Mouse (Mus musculus): ENCODE measurements around the gene Sfswap. TPM values are rescaled to one million over a fixed set of nuclear protein-coding genes. Genes with fewer than 3 reads are reported as not detected.
A peak's percentile ranks its signal among the peaks of the same experiment; 100 is the strongest.

Sfswap gene
- polyA plus RNA-seq, 1 experiment = 88.5 TPM

DNA sequence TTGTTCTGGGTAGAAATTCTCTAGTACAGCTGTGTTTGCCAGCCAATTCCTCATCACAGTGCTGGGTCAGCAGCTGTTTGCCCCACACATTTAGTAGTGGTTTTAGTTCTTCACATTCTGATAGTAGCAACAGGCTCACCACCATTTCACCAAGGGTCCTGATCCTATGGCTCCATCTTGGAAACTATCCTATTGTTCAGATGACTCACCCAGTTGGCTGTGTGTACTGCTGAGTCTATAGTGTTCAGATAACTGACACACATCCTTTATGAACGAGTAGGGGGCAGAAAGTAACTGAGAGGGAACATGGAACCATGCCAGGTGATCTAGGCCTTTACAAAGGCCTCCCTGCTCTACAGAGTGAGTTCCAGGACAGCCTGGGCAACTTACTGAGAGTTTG lies 28.6 kb downstream of the Sfswap start:
- DNase-seq (ENCODE audit: low spot score) = no peak

DNA sequence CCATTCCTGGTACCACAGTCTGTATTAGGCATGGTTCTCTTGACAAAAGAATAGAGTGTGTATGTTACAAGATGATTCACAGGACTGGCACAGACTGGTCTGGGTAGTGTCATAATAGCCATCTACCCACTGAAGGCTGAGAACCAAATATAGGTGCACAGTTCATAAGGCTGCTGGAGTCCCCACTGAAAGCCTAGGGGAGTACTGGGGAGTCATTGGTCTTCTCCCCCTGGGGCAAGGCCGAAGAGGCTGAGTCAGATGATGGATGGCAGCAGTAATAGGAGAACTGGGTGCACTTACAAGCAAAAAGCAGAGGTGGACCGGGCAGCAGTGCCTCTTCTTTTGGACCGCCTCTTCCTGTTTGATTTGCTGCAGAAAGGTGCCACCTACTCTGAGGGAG lies 32.7 kb downstream of the Sfswap start:
- no peak for DNase-seq (ENCODE audit: low spot score)

DNA sequence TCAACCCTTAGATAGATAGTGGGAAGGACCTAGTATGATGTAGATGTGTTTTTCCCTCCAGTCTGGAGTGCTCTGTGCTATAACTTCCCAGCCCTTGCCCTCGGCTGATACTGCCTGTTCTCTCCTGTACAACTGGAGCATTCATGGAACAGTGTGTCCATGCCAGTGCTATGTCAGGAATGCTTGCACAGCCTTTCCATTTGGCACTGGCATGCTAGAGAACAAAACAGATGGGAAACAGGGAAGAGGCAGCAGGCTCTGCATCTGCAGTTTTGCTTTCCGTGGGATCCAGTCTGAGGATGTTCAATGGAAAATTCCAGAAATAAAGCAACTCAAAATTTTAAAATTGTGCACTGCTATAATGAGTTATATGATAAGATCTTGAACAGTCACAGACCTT lies 33.5 kb downstream of the Sfswap start:
- no peak for DNase-seq (ENCODE audit: low spot score)

DNA sequence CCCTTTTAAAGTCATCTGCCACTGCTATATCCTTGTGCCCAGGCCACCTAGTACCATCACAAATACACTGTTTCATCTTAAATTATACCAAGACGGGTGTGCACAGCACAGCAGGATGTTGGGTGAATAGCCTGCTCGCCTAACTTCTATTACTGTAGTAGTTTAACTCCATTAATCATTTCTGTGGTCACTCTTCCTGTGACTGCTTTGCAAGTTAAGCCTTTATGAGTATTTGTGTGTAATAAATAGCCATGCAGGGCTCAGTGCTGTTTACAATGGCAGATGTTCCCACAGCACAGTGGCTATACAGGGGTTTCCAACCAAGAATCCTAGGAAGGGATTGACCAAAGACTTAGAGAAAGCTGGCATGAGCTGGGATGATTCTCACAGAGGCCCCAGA lies 34.0 kb downstream of the Sfswap start:
- DNase-seq (ENCODE audit: low spot score) = no peak

DNA sequence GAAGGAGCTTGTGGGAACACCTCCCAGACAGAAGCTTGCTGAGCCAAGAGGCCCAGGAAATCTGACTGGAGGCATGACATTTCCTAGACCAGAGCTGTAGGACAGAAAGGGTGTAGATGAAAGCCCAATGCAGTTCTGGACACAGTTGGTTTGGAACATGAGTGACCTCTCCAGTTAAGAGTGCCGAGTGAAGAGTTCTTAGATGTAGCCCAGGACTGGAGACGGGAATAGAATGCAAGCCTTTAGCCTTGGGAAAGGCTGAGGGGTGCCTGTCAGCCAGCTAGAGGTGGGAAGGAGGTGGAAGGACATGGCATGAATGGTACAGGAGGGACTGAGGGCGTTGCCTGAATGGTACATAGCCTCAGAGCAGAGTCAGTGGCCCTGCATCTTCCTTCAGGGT lies 34.4 kb downstream of the Sfswap start:
- DNase-seq (ENCODE audit: low spot score) = no peak

DNA sequence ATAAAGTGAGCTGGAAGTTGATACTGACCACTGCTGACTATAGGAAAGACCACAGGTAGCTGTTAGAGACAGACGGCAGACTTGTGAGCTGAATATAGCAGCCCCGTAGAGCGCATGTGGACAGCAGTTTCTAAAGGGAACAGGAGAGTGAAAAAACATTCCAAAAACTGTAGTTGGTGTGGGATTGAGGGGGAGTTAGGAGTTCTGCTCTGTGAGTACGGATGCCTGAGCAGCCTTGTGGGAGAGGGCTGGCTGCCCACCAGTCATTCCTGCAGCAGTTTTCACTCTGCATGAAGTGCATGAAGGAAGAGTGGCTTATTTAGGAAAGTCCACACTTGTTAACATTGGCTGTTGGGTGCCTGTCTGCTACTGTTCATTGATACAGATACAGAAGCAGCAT lies 37.8 kb downstream of the Sfswap start:
- no peak for DNase-seq (ENCODE audit: low spot score)

DNA sequence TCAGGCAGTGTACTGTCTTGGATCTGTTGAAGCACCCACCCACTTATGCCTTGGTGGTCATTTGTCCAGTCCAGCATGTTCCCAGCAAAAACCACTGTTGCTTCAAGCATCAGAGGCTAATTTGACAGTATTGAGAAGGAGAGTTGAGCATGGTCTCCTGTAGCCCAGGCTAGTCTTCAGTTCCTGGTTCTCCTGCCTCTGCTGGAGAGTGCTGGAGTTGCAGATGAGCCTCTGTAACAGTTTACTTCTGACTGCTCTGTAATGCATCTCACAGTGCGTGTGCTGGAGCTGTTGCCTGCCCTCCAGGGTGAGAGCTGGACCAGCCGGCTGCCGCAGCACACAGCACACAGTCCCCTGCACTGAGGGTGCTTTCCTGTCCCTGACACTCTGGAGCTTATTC lies 41.2 kb downstream of the Sfswap start:
- DNase-seq (ENCODE audit: low spot score) = no peak

DNA sequence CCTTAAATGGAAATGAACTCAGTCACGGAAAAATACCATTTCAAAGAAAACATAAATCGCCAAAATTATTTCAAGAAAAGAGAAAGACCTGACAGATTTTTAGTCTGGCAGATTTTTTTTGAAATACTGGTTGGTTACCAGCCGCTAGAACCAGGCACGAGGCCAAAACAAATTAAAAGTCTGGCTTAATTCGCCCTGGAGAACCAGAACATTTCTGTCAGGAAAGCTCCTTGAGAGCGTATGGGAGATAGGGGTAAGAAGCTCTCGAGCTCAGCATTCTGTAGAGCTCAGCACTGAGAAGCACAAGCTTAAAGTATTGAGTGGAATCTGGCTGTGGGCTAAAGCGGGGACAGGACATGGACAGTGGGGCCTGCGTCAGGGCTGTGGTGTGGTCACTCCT lies 44.8 kb downstream of the Sfswap start:
- no peak for DNase-seq (ENCODE audit: low spot score)

DNA sequence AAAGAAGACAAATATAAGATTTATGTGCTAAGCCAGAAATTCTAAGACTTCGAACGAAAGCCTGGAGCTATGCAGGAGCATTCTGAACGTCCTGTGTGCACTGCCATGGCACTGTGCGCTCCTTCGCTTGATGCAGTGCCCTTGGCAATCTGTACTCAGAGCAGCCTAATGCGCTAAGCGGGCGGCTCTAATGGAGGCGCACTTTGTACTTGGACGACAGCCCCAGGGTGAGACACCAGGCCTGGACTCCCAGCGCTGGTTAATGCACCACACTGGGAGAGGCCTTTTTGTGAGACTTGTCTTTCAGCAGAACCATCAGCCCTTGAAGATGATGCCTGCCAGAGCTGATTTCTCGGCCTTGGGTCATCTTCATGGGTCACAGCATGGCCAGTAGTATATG lies 48.7 kb downstream of the Sfswap start:
- no peak for DNase-seq (ENCODE audit: low spot score)

DNA sequence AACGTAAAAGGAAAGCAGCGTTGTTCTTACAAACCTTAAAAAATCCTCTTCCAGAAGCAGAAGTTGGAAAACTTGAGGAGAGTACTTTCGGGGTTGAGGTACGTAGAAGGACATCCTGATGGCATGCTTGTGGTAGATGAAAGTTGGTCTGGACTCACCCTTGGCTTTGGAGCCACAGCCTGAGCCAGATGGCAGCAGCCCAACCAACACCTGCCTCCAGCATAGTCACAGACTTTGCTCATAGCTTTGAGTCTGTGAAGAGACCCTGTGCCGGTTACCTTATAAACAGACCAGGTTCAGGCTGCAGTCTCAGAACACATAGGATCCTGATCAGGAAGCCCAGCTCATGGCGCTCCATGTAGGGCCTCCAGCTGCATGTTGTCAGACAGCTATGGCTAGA lies 49.8 kb downstream of the Sfswap start:
- no peak for DNase-seq (ENCODE audit: low spot score)

DNA sequence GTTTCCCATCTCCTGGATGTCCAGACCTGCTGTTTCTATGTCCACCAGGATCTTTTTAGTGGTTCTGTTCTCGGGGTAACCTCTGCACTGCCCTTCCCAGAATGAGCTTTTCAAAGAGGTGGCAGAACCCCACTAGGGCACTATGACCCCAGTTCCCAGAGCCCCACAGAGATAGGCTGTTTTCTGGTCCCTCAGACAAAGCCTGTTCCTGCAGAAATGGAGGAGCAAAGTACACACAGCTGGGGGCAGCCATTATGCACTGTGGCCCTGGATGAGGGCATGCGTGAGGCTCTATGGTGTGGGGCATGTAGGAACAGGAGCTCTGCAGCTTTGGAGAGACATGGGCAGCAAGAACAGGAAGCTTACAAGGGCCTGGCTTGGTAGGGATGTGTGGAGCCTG lies 51.0 kb downstream of the Sfswap start:
- no peak for DNase-seq (ENCODE audit: low spot score)

DNA sequence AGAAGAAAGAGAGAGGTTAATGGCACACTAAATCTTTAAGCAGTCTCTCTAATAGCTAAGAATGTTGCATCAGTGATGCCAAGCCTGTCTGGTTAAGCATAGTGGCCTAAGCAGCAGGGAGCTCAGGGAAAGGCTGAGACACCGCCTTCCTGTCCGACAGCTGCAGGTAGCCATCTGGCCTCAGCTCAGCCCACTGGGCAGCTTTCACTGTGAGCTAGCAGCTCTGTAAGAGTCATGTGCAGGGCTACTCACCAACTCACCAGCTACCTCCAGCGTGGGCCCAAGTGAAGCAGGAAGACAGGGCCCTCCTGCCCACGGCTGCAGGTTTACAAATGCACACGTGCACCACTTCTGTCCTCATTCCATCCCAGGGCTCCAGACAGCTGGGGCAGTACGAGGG lies 52.6 kb downstream of the Sfswap start:
- no peak for DNase-seq (ENCODE audit: low spot score)

DNA sequence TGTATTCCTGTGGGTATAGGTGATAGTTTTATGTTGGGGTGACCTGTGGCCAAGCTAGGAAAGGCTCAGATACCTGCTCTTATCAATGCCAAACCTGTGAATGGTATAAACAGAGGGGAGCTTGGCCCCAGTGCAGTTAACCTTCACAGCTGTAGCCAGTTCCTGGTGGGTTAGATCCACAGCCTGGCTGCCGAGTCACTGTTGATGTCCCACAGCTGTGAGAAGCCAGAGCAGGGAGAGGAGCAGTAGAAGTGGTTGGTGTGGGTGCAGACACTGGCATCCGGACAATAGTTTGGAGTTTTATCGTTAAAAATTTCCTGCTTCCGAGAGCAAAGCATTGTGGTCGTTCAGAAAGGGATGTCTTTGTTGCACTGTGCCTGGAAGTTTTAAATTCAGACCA lies 57.6 kb downstream of the Sfswap start:
- no peak for DNase-seq (ENCODE audit: low spot score)

DNA sequence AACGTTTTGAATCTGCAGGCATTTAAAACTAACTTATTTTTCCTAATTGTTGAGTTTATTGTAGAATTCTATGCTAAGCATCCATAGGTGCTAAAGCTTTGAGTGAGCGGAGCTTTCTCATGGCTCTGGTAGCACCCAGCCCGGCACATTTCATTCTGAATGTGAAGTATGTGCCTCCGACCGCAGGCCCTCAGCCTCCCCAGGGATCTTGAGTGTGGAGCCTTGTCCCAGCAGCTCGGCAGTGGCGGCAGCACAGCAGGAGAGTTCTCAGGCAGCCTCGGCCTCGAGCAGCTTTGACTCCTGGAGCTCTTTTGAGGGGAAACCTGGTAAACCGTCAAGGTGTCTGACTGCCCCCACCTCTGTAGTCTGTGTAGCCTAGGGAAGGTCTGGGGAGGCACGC lies 58.3 kb downstream of the Sfswap start:
- DNase-seq (ENCODE audit: low spot score) = no peak

DNA sequence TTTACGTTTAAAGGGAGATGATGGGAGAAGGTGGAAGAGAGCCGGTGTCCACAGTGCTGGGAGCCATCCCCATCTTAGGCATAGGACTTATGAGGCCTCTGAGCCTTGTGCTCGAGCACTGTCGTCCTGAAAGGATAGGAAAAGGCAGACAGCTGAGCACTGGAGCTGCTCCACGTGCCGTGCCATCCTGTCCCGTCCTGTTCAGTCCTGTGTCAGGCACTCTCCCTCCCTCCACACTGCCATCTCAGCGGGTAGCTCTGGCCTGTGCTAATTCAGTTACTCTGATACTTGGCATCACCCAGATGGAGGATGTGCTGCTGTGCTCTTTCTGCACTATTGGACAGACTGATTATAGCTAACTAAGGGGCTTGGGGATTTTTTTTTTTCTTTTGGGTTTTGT lies 61.3 kb downstream of the Sfswap start:
- no peak for DNase-seq (ENCODE audit: low spot score)

DNA sequence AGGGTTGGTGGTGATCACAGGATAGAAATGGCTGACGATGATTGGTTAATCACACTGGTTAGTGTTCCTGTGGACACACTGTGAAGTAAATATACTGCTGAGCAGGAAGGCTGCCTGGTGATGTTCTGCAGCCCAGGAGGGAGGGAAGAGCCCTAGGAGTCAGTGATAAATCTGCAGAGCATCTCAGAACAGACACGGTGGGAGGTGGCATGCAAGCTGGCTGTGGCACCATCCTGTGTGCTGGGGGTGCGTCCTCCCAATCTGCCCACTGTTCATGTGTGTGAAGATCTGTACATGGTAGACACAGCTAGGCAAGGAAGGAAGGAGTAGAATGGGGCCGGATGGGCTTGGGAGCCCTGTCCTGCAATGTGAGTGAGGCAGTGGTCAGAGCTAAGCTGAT lies 67.6 kb downstream of the Sfswap start:
- DNase-seq (ENCODE audit: low spot score) = no peak

DNA sequence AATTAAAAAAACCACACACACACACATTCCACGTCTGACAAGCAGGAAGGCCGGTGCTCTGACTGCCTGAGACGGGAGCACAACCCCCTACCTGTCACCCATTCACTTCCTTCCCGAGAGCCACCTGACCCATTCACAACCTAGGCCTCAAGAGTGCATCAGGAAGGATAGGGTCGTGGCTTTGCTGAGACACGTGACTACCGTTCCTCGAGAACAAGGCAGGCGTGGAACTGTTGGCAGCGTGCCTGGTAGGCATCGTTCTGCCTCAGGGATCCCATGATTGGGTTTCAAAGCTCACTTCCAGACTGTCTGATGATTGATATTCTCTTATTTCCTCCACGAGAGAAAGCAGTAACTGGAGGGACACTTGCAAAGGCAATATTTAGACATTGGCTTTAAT lies 77.2 kb downstream of the Sfswap start:
- DNase-seq (ENCODE audit: low spot score) = no peak

DNA sequence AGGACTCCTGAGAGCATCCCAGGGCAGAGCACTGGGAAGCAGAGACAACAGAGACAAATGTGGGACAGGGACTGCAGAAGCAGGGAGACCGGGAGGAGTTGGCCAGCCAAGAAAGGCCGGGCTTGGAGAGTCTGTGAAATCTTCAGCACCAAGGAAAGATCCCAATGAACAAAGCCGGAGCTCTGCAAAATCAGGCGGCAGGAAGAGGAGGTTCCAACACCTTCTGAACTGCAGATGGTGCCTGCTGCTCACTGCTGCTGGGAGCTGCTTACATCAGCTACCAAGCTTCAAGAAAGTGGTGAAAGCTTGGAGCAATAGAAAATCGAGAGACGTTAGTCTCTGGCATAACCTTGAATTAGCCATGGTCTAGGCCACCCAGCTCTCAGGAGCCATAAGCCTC lies 79.0 kb downstream of the Sfswap start:
- DNase-seq (ENCODE audit: low spot score) = no peak

DNA sequence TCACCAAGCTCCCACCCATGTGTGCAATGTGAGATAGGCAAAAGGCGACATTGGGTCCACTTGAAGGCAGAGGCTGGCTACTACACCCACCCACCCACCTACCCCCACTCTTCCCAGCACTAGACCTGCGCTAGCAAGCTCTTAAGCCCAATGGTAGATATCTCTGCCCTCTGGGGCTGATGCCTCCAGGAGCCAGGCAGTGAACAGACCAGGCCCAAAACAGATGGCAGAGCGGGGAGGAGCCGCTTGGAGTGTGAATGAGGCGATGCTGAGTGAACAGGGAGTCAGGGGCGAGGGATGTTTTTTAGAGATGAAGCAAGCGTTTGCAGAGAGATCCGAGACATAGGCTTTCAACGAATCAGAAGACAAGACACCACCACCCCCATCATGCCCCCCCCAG lies 79.6 kb downstream of the Sfswap start:
- DNase-seq (ENCODE audit: low spot score) = no peak

DNA sequence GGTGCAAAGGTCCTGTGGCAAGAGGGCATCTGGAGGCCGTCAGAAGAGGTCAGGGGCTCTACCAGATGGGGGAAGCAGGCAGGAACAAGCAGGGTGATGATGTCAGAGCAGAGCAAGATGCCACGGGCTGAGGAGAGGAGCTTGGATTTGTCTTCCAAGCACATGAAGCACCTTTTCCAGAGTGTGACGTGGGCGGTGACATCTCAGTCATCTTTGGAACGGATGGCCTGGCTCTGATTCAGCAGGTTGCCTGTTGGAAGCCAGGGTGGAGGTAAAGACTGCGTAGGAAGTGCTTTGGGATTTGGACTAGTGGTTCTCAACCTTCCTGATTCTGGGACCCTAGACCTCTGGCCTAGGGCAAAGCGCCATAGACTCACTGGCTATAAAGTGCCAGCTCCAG lies 80.0 kb downstream of the Sfswap start:
- DNase-seq (ENCODE audit: low spot score) = no peak

DNA sequence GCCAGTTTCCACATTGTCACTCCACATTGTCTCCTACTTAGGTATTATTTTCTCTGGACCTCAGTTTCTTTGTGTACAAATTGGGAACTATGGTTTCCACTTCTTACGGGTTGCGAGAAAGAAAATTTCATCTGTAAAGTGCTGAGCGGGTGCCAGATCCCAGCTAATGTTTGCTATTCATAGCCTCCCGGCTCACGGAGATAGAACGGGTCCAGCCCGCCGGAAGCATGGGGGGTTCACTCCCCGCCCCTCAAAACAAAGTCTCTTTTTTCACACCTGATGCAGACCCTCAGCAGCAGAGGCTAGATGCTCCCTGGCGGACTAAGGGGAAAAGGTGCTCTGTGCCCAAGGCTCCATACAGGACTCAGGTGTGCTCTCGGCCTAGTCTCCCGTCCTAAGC lies 82.3 kb downstream of the Sfswap start:
- no peak for DNase-seq (ENCODE audit: low spot score)

DNA sequence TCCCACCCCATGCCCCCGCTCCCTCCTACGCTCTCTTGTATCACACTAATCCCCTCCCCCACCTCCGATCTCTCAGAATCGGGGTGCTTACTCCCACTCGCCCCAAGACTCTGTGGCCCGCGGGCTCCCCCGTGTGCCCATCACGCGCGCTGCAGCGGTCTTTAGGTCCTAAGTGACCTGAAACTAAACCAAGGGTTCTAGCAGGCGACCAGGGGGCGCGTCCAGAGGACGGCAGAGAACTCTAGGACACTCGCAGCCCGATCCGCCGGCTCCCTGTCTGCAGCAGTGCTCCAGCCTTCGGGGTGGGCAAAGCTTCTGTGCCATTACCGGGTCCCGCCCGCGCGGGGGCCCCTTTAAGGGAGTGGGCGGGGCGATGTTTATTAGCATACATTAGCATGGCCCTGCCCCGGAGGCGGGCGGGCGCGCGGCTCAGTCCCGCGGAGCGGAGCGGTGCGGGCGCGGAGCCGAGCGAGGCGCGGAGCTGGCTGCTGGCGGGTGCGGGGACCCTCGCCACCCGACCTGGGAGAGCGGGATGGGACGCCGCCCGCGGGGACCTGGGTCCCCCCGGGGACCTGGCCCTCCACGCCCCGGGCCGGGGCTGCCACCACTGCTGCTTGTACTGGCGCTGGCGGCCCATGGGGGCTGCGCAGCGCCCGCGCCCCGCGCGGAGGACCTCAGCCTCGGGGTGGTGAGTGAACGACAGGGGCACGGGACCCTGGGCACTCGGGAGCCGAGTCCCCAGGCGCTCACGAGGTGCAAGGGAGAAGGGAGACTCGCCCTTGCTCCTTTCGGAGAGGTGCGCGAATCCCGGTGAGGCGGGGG lies 83.0 kb downstream of the Sfswap start, which contains the start of gene Mmp17:
Gene Mmp17 (plus strand): TSS at position 409 of the 822 bp plus-strand sequence.
- peak; percentile 86 for DNase-seq (ENCODE audit: low spot score)

DNA sequence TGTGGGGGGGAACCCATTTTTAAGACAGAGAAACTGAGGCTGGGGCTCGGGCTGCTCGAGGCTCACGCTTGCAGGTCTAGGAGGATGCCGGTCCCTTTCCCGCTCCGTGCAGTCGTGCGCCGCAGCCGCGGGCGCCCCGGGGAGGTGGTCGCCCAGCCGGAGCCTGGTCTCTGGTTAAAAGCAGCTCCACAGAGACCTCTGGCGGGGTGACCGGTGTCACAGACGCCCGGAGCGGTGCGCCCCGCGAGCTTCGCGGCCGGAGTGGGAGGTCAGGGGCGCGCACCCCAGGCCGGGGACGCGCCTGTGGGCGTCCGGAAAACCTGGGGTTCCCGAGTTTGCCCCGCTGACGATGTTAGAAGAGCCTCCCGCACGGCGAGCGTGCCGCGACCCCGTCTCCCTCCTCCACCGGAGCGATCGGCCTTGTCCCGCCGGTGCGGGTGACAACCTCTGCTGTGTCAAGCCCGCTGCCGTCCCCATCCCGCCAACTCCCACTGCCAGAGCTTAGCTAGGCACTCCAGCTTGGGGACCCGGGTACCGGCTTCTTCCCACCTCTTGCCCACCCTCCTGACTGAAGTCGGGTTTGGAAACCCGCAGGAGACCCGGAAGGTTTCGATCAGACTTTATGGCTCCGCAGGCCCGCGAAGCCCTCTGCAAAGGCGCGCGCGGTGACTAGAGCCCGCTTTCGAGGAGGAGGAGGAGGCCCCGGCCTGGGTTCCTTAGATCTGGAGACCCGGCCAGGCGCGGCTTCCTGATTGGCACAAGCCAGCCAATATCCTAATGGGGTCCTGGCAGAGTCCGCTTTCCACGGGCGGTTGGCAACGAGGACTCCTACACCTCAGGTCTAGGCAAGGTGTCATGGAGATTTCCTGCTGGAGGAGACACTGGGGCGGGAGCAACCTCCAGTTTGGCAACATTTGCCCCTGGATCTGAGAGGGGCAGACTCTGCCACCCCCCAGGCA lies 83.8 kb downstream of the Sfswap start:
- DNase-seq (ENCODE audit: low spot score) = peak; percentile 37
